Mouse (Mus musculus): Measurements from ENCODE around the gene Gcdh.

GRCm38 (mm10) chr8:84837912-84838470 lies 55.7 kb downstream of the Gcdh start:
- TF ChIP-seq CTCF (conservative IDR thresholded peaks at IDR 0.05; ENCODE audit: low read length) (no peak), NANOG (IDR thresholded peaks at IDR 0.05; ENCODE audit: borderline replicate concordance, low read length) (no peak), POU5F1 (IDR thresholded peaks at IDR 0.05; ENCODE audit: borderline replicate concordance, low read length) (no peak)

Data from E14TG2a.4 (cell line).